ENCODE assay signal across 8 mouse cellular contexts in genomic region chr11:84179954-84180598, GRCm38 (mm10). TPM values are rescaled to one million over a fixed set of nuclear protein-coding genes. Genes with fewer than 3 reads are reported as not detected.
DNase-seq lines count a peak whose midpoint lies in the region; ATAC-seq and TF ChIP-seq lines count a peak whose summit lies in the region.

No protein-coding gene starts in this region.

- no peak for TF ChIP-seq POLR2A in bone marrow, adult 2 months (IDR thresholded peaks at IDR 0.05; ENCODE audit: borderline replicate concordance, control insufficient read depth, low read depth, low read length)
- peak; percentile 64; the same call in 1 of the 2 replicates for TF ChIP-seq POLR2A in embryonic fibroblast, embryonic 13.5 days (IDR thresholded peaks at IDR 0.05; ENCODE audit: low read depth, low read length)

- H3K4me1 ChIP-seq in bone marrow, adult 2 months (ENCODE audit: control insufficient read depth, insufficient read depth, low read length) = peaks cover 1% of the 10 kb centered on the region
- peaks cover 7% of the 10 kb centered on the region; the same call in 1 of the 2 replicates for H3K4me1 ChIP-seq in embryonic fibroblast, embryonic 13.5 days (ENCODE audit: control insufficient read depth, insufficient read depth, low read length)
- peaks cover 0 to 13% of the 10 kb centered on the region in 2 experiments; a peak in 2 of 4 replicates for H3K4me1 ChIP-seq in heart, embryonic 14.5 days (ENCODE audit: control insufficient read depth in 2 of 2, insufficient read depth in 2 of 2, low read length in 2 of 2)
- H3K4me1 ChIP-seq in liver, embryonic 12.5 days = peaks cover 43% of the 10 kb centered on the region
- H3K4me1 ChIP-seq in stomach, embryonic 14.5 days (ENCODE audit: control insufficient read depth, insufficient read depth, low read length) = peaks cover 11% of the 10 kb centered on the region

- no peaks in the 10 kb centered on the region for H3K27me3 ChIP-seq in heart, embryonic 14.5 days (ENCODE audit: control insufficient read depth, insufficient read depth, low read length)
- H3K27me3 ChIP-seq in liver, embryonic 12.5 days (replicated peaks) = no peaks in the 10 kb centered on the region
- no peaks in the 10 kb centered on the region for H3K27me3 ChIP-seq in stomach, embryonic 14.5 days (ENCODE audit: control insufficient read depth, insufficient read depth, low read length)

- peak overlapping the region; percentile 85 for H3K9ac ChIP-seq in heart, embryonic 14.5 days (ENCODE audit: low read length)
- H3K9ac ChIP-seq in liver, embryonic 12.5 days = peak overlapping the region; percentile 90
- peak overlapping the region; percentile 73 for H3K9ac ChIP-seq in stomach, embryonic 14.5 days (replicated peaks; ENCODE audit: low read depth, low read length)

- H3K36me3 ChIP-seq in heart, embryonic 14.5 days (ENCODE audit: control insufficient read depth, insufficient read depth, low read length) = no peaks in the 10 kb centered on the region
- H3K36me3 ChIP-seq in liver, embryonic 12.5 days = no peaks in the 10 kb centered on the region
- no peaks in the 10 kb centered on the region for H3K36me3 ChIP-seq in stomach, embryonic 14.5 days (ENCODE audit: control insufficient read depth, insufficient read depth, low read length)

- peak overlapping the region; percentile 78 for H3K27ac ChIP-seq in bone marrow, adult 2 months (ENCODE audit: control insufficient read depth, insufficient read depth, low read depth, low read length, poor library complexity)
- H3K27ac ChIP-seq in embryonic fibroblast, embryonic 13.5 days (ENCODE audit: insufficient read depth, low read length) = peak overlapping the region; percentile 60
- H3K27ac ChIP-seq in heart, embryonic 14.5 days (replicated peaks in 1 of 2; ENCODE audit: control insufficient read depth in 1 of 2, insufficient read depth in 1 of 2, low read depth in 2 of 2, low read length in 2 of 2) = peak overlapping the region; percentile 78 to 92
- H3K27ac ChIP-seq in liver, embryonic 12.5 days = peak overlapping the region; percentile 88
- peak overlapping the region; percentile 88 for H3K27ac ChIP-seq in stomach, embryonic 14.5 days (ENCODE audit: low read length)

- peak overlapping the region; percentile 92 for H3K4me3 ChIP-seq in bone marrow, adult 2 months (replicated peaks; ENCODE audit: control insufficient read depth, low read depth, low read length)
- H3K4me3 ChIP-seq in embryonic fibroblast, embryonic 13.5 days (ENCODE audit: insufficient read depth, low read length) = peak overlapping the region; percentile 98
- peak overlapping the region; percentile 77 to 84 for H3K4me3 ChIP-seq in heart, embryonic 14.5 days (ENCODE audit: control insufficient read depth in 1 of 2, insufficient read depth in 1 of 2, low read depth in 1 of 2, low read length in 2 of 2)
- peak overlapping the region; percentile 92 for H3K4me3 ChIP-seq in liver, embryonic 12.5 days
- peak overlapping the region; percentile 82 for H3K4me3 ChIP-seq in stomach, embryonic 14.5 days (ENCODE audit: low read depth, low read length)

- peak overlapping the region; percentile 82 for H3K4me2 ChIP-seq in heart, embryonic 14.5 days (ENCODE audit: low read length)
- H3K4me2 ChIP-seq in liver, embryonic 12.5 days = peak overlapping the region; percentile 100
- peak overlapping the region; percentile 78 for H3K4me2 ChIP-seq in stomach, embryonic 14.5 days (replicated peaks; ENCODE audit: low read depth, low read length)

- DNase-seq in A20 (ENCODE audit: low read depth, low spot score) = peak; percentile 88
- DNase-seq in kidney, postnatal 10 days = peak; percentile 77
- DNase-seq in naive thymus-derived CD4-positive, alpha-beta T cell, adult 2 months (ENCODE audit: low read depth) = peak; percentile 82

- no peak for TF ChIP-seq CTCF in bone marrow, adult 2 months (IDR thresholded peaks at IDR 0.05; ENCODE audit: control insufficient read depth, insufficient read depth, low read length)
- TF ChIP-seq CTCF in embryonic fibroblast, embryonic 13.5 days (IDR thresholded peaks at IDR 0.05; ENCODE audit: borderline replicate concordance, insufficient read depth, low read length) = no peak

- H3K9me3 ChIP-seq in heart, embryonic 14.5 days (ENCODE audit: control insufficient read depth, low read length) = no peaks in the 10 kb centered on the region
- H3K9me3 ChIP-seq in liver, embryonic 12.5 days (replicated peaks) = no peaks in the 10 kb centered on the region
- no peaks in the 10 kb centered on the region for H3K9me3 ChIP-seq in stomach, embryonic 14.5 days (ENCODE audit: control insufficient read depth, low read depth, low read length)

- peak; percentile 46 for ATAC-seq in heart, embryonic 14.5 days (ENCODE audit: insufficient number of reproducible peaks, insufficient read depth, low FRiP score, low read depth)
- peak; percentile 12; the same call in 1 of the 2 replicates for ATAC-seq in liver, embryonic 12.5 days
- peak; percentile 33 for ATAC-seq in stomach, embryonic 14.5 days (ENCODE audit: insufficient number of reproducible peaks, insufficient read depth, low FRiP score, low read depth)

- WGBS in bone marrow, adult 2 months = under 1% methylated on average over 44 of the region's 44 CpGs
- WGBS in heart, embryonic 14.5 days = under 1% methylated on average over 44 of the region's 44 CpGs
- under 1% methylated on average over 44 of the region's 44 CpGs for WGBS in liver, embryonic 12.5 days (ENCODE audit: insufficient replicate concordance)
- under 1% methylated on average over 41 of the region's 44 CpGs for WGBS in stomach, embryonic 14.5 days

RNA-seq across cellular contexts. Expression of gene Gm11437, which starts 12.8 kb away (rescaled TPM):
- polyA plus RNA-seq in bone marrow, adult 2 months (2011; ENCODE audit: insufficient read depth, insufficient read length, low replicate concordance, missing spikeins) = not detected in 2 replicates
- not detected in 2 replicates for polyA plus RNA-seq in embryonic fibroblast, embryonic 13.5 days (2011; ENCODE audit: insufficient read length, low read depth, missing spikeins)
- not detected in 2 replicates for polyA plus RNA-seq in heart, embryonic 14.5 days (2014; fragmentation: Nextera tagmentation; extraction: Ambion mirVana)
- polyA plus RNA-seq in liver, embryonic 12.5 days (2016; fragmentation: Nextera tagmentation; extraction: Ambion mirVana) = not detected in 2 replicates
- polyA plus RNA-seq in stomach, embryonic 14.5 days (2014; fragmentation: Nextera tagmentation; extraction: Ambion mirVana) = not detected in 2 replicates

RNA-seq across cellular contexts. Expression of gene Acaca, which starts 50.6 kb away (rescaled TPM):
- 3.3 and 5.5 TPM in 2 replicates for polyA plus RNA-seq in bone marrow, adult 2 months (2011; ENCODE audit: insufficient read depth, insufficient read length, low replicate concordance, missing spikeins)
- polyA plus RNA-seq in embryonic fibroblast, embryonic 13.5 days (2011; ENCODE audit: insufficient read length, low read depth, missing spikeins) = 49.2 and 52.2 TPM in 2 replicates
- polyA plus RNA-seq in heart, embryonic 14.5 days (2014; fragmentation: Nextera tagmentation; extraction: Ambion mirVana) = 8.3 and 8.9 TPM in 2 replicates
- polyA plus RNA-seq in liver, embryonic 12.5 days (2016; fragmentation: Nextera tagmentation; extraction: Ambion mirVana) = 11.8 and 12.6 TPM in 2 replicates
- polyA plus RNA-seq in stomach, embryonic 14.5 days (2014; fragmentation: Nextera tagmentation; extraction: Ambion mirVana) = 25.5 and 25.8 TPM in 2 replicates

RNA-seq across cellular contexts. Expression of gene Tada2a, which starts 50.7 kb away (rescaled TPM):
- 13.6 and 30.5 TPM in 2 replicates for polyA plus RNA-seq in bone marrow, adult 2 months (2011; ENCODE audit: insufficient read depth, insufficient read length, low replicate concordance, missing spikeins)
- 26.2 and 33.0 TPM in 2 replicates for polyA plus RNA-seq in embryonic fibroblast, embryonic 13.5 days (2011; ENCODE audit: insufficient read length, low read depth, missing spikeins)
- polyA plus RNA-seq in heart, embryonic 14.5 days (2014; fragmentation: Nextera tagmentation; extraction: Ambion mirVana) = 16.8 and 16.9 TPM in 2 replicates
- polyA plus RNA-seq in liver, embryonic 12.5 days (2016; fragmentation: Nextera tagmentation; extraction: Ambion mirVana) = 16.2 and 16.7 TPM in 2 replicates
- polyA plus RNA-seq in stomach, embryonic 14.5 days (2014; fragmentation: Nextera tagmentation; extraction: Ambion mirVana) = 36.2 and 37.6 TPM in 2 replicates

Comparison
In these comparisons a context has a peak if more than half of its experiments do, and no peak if none do; other contexts are left out.
1. Peak in every context shown above with its lines: DNase-seq, ATAC-seq, H3K4me3 ChIP-seq and H3K27ac ChIP-seq.